11 mouse cellular contexts compared by ENCODE assay signal in genomic region chr5:107223029-107223428, GRCm38 (mm10).
A peak's percentile ranks its signal among the peaks of the same experiment; 100 is the strongest.
DNase-seq lines count a peak whose midpoint lies in the region; ATAC-seq lines count a peak whose summit lies in the region.
"Had no signal": no experiment of that assay in that cellular context is flagged by ENCODE, and none has a peak within 500 bp of the region (broad histone marks: within the 10 kb centered on the region; RNA-seq: fewer than 3 reads in every experiment).

No protein-coding gene starts in this region.

- no peaks in the 10 kb centered on the region for H3K9me3 ChIP-seq in hindbrain, embryonic 14.5 days (ENCODE audit: control insufficient read depth, low read length)
- H3K9me3 ChIP-seq in hindbrain, embryonic 16.5 days (ENCODE audit: control insufficient read depth, low read length) = no peaks in the 10 kb centered on the region
- H3K9me3 ChIP-seq: midbrain, embryonic 10.5 days had no signal

- ATAC-seq in hindbrain, embryonic 14.5 days (ENCODE audit: low FRiP score) = no peak
- no peak for ATAC-seq in hindbrain, embryonic 16.5 days
- ATAC-seq in inflammation-experienced regulatory T-cells, adult 6 months = peak; percentile 57
- no peak for ATAC-seq in erythroblast, adult 5-6 weeks (replicated peaks; ENCODE audit: low FRiP score, poor library complexity, severe bottlenecking)

- 82% methylated on average over 9 of the region's 9 CpGs for WGBS in hindbrain, embryonic 14.5 days
- WGBS in hindbrain, embryonic 16.5 days = 77% methylated on average over 9 of the region's 9 CpGs

- peak overlapping the region; percentile 58 for H3K27ac ChIP-seq in hindbrain, embryonic 14.5 days
- no peak overlapping the region for H3K27ac ChIP-seq in hindbrain, embryonic 16.5 days (ENCODE audit: low read depth, low read length)
- H3K27ac ChIP-seq: midbrain, embryonic 10.5 days had no signal

- H3K4me1 ChIP-seq in hindbrain, embryonic 14.5 days (replicated peaks; ENCODE audit: control insufficient read depth, insufficient read depth, low read length) = peaks cover 19% of the 10 kb centered on the region
- peaks cover 9% of the 10 kb centered on the region; the same call in 1 of the 2 replicates for H3K4me1 ChIP-seq in hindbrain, embryonic 16.5 days (ENCODE audit: control insufficient read depth, insufficient read depth, low read depth, low read length)

- H3K36me3 ChIP-seq in hindbrain, embryonic 14.5 days (replicated peaks; ENCODE audit: control insufficient read depth, insufficient read depth) = no peaks in the 10 kb centered on the region
- no peaks in the 10 kb centered on the region for H3K36me3 ChIP-seq in hindbrain, embryonic 16.5 days (ENCODE audit: control insufficient read depth, insufficient read depth, low read length)
- H3K36me3 ChIP-seq: midbrain, embryonic 10.5 days had no signal

- H3K9ac ChIP-seq in hindbrain, embryonic 14.5 days = no peak overlapping the region
- no peak overlapping the region for H3K9ac ChIP-seq in hindbrain, embryonic 16.5 days (ENCODE audit: low read depth, low read length)

- no peaks in the 10 kb centered on the region; the same call in 1 of the 2 replicates for H3K27me3 ChIP-seq in hindbrain, embryonic 14.5 days (ENCODE audit: control insufficient read depth, insufficient read depth, low read length)
- no peaks in the 10 kb centered on the region for H3K27me3 ChIP-seq in hindbrain, embryonic 16.5 days (replicated peaks; ENCODE audit: control insufficient read depth, insufficient read depth, low read length)

- H3K4me3 ChIP-seq in hindbrain, embryonic 14.5 days (replicated peaks; ENCODE audit: low read length) = no peak overlapping the region
- H3K4me3 ChIP-seq in hindbrain, embryonic 16.5 days (ENCODE audit: low read length) = no peak overlapping the region
- H3K4me3 ChIP-seq: erythroblast, embryonic 14.5 days; midbrain, embryonic 10.5 days had no signal

- DNase-seq in hindbrain, embryonic 14.5 days (ENCODE audit: low spot score) = no peak
- peak; percentile 56 for DNase-seq in CD4-positive, CD25-positive, alpha-beta regulatory T cell, adult 2 months (ENCODE audit: low read depth, low spot score)
- peak; percentile 67 for DNase-seq in lung, postnatal 14 days
- DNase-seq in urinary bladder, postnatal 25 days (ENCODE audit: low spot score) = no peak
- no peak for DNase-seq in cerebellum, adult 11-12 months
- DNase-seq: layer of hippocampus, postnatal 36 days had no signal

- no peak overlapping the region for H3K4me2 ChIP-seq in hindbrain, embryonic 14.5 days (replicated peaks)
- no peak overlapping the region for H3K4me2 ChIP-seq in hindbrain, embryonic 16.5 days (ENCODE audit: low read length)

Comparison
In these comparisons a context has a peak if more than half of its experiments do, and no peak if none do; other contexts are left out.
1. DNase-seq: peak in CD4-positive, CD25-positive, alpha-beta regulatory T cell, adult 2 months (single experiment) and lung, postnatal 14 days (single experiment); none in hindbrain, embryonic 14.5 days (single experiment), urinary bladder, postnatal 25 days (single experiment) and cerebellum, adult 11-12 months (single experiment).